Mouse (Mus musculus): ENCODE results near the gene Gm6583.
"Not testable (repeated sequence)": the region's sequence is repeated elsewhere in the genome, so short reads cannot be mapped to it uniquely, and the experiment has no call there.

The Gm6583 gene

DNA sequence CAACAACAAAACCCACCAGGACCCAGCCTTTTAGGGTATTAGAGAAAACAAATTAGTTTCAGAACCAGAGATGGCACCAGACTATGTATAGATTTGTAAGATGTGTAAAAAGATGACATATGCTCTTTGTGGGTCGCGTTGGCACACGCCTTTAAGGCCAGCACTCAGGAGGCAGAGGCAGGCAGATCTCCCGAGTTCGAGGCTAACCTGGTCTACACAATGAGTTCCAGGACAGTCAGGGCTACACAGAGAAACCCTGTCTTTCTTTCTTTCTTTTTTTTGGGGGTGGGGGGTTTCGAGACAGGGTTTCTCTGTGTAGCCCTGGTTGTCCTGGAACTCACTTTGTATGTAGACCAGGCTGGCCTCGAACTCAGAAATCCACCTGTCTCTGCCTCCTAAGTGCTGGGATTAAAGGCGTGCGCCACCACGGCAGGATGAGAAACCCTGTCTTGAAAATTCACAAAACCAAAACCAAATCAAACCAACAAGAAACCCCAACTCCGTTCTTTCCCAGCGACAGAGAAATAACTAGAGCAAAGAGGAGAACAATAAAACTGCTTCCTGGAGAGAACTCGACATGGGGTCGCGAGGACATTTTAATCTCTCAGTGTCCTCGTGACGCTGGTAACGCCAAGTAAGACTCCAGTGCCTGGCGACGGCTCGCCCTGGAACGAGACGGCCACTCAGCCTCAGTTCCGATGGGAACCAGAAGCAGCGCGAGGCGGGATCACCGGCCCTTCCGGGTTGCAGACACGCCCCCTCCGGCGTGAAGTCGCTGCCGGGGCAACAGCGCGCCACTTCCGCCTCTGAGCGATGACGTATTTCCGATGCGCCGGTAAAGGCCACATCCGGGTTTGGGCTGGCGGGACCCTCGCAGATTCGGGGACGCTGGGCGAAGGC lies 30.0 kb downstream of the Gm6583 start, which contains the start of gene Tfip11:
TSS of gene Tfip11 (plus strand) at position 813 of the 900 bp plus-strand sequence.
- in situ Hi-C loops (cut with MboI; ENCODE audit: low sequenced_read_pairs), result loop anchor here (10.0 kb wide), 1 partner anchor 81 kb away; no protein-coding TSS in a partner anchor

DNA sequence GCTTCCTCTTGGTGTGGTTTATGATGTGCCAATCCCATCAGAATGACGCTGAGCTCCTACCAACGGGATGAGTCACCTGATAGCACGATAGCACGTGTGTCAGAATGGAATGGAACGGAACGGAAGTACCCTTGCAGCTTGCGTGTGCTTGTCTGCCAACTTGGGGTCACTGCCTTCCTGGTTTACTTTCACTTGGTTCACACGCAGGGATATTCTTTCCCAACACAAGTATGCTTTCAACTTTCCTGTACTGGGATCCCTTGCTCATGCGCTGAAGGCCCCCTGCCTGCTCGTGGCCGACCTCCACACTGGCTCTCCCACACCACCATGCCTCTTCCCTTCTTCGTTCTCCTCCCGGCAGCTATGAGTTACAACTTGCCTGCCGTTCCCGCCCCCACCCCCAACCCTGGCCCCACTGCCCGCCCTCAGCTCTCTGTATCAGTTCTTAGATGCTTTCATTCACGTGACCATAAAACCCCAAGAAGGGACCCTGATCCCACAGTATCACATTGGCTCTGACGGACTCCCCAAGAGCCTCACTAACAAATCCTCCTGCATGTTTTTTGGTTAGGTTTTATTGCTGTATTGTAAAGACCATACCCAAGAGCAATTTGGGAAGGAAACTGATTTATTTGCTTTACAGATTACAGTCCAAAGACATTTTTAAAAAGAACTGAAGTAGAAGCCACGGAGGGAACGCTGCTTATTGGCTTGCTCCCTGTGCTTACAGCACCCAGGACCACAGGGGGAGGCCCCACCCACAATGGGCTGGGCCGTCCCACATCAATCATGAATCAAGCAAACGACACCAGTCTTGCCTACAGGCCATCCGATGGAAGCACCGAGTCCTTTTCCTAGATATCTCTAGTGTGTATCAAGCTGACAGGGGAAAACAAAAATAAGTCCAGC lies 30.9 kb downstream of the Gm6583 start:
- in situ Hi-C loops (cut with MboI; ENCODE audit: low sequenced_read_pairs), result loop anchor here (10.0 kb wide), 1 partner anchor 80 kb away; no protein-coding TSS in a partner anchor

DNA sequence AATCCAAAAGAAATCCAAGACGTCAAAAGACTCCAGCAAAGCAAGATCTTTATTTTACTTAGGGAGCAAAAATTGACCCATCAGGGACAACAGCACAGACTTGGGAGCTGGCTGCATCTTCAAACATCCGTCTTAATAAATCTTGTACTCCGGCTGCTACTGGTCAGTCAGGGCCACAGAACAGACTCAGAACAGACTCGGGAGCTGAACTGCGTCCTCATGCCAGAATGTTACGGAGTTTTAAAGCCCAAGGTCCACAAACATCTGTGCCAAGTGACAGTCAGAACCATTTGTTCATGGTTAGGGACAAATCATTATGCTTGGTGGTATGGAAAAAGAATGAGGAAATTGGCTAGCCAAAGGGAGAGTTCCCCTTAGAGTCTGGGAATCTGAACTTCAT lies 32.6 kb downstream of the Gm6583 start:
- in situ Hi-C loops (cut with MboI; ENCODE audit: low sequenced_read_pairs), result loop anchor here (10.0 kb wide), 1 partner anchor 78 kb away; no protein-coding TSS in a partner anchor

DNA sequence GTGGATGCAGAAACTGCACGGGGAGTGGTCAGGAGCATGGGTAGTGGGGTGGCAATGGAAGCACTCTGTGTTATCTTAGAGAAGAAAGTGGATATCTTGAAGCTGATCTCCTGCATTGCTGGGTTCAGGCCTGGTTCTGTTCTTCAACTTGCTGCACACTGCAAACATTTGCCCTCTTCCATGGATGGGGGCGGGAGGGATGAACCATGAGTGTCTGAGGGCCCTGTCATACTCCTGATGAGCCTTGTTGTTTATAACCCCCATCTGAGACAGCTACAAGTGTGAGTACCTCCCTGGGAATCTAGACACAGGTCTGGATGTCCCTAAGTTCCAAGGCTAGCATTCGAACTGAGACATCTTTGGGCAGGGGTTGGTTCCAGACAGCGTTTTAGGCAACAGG lies 34.5 kb downstream of the Gm6583 start:
- in situ Hi-C loops (cut with MboI; ENCODE audit: low sequenced_read_pairs), result loop anchor here (10.0 kb wide), 1 partner anchor 77 kb away; no protein-coding TSS in a partner anchor

DNA sequence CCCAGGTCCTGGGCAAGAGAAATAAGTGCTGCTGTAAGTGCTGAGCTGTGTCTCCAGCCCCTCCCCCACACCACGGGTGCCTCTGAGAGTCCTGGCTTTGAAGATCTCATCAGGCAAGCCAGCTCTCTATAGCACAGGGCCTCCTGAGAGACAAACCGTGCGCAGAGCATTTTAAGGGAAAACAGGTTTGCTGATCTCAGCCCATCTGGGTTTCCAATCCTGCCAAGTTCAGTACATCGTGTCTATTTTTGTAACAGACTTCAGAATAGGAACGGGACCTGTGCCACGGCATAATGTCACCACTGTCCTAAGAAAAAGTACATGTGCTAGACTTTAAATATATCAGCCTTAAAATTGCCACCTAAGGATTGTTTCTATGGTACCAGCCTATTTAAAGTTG lies 34.9 kb downstream of the Gm6583 start:
- in situ Hi-C loops (cut with MboI; ENCODE audit: low sequenced_read_pairs), result loop anchor here (10.0 kb wide), 1 partner anchor 76 kb away; no protein-coding TSS in a partner anchor

DNA sequence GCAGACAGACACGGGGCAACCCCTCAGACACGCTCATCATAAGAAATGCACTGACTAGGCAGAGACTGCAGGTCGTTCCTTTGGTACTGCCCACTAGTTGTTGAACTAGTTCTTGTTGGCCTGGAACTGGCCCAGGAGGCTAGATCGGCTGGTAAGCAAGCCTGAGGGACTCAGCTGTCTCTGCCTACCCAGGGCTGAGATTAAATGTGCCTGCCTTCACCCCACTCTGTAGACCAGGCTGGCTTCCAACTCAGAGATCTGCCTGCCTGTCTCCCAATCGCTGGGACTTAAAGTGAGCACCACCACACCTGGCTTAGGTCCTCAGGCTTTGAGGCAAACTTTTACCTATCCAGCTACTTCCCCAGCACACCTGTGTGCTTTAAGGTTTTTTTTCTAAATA lies 35.5 kb downstream of the Gm6583 start:
- in situ Hi-C loops (cut with MboI; ENCODE audit: low sequenced_read_pairs), result loop anchor here (10.0 kb wide), 1 partner anchor 76 kb away; no protein-coding TSS in a partner anchor

DNA sequence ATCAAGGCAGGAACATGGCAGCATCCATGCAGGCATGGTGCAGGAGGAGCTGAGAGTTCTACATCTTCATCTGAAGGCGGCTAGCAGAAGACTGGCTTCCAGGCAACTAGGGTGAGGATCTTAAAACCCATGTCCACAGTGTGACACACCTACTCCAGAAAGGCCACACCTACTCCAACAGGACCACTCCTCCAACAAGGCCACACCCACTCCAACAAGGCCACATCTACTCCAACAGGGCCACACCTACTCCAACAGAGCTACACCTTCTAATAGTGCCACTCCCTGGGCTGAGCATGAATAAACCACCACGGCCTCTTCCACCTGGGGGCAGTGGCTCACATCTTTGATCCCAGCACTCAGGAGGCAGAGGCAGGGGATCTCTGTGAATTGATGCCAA lies 36.5 kb downstream of the Gm6583 start:
- in situ Hi-C loops (cut with MboI; ENCODE audit: low sequenced_read_pairs), result not testable (repeated sequence)

DNA sequence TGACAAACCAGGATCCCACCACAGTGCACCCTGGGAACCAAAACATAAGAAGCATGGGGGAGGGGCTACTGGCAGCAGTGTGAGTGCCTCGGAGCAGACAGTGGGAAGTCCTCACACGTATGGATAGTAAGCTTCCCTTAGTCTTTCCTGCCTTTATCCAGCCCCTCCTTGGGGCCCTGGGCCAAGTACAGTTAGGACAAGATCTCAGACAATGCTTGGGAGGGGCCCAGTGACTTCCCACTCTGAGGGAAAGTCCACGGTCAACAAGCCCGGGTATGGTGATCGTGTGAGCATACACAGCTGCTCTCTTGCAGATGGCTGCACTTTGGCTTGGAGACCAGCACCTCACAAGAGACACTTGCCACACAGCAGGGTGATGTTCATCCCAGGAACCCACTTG lies 38.5 kb downstream of the Gm6583 start:
- in situ Hi-C loops (cut with MboI; ENCODE audit: low sequenced_read_pairs), result no loop called here

DNA sequence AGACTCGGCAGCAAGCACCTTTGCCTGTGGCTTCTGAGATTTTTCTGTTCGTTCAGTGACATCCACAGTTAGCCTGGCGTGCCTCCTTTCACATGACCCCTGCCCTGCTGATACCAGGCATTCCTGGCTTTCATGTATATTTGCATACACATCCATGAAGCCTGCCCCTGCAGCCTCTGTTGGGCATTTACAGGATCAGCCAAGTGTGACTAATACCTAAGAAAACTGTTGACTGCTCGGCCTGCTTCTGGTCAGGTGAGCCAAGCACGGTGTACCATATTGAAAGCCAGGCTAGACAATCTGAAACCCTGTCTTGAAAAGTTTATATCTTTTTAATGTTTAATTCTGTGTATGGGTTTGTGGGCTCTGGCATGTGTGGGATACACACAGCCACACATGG lies 39.4 kb downstream of the Gm6583 start:
- in situ Hi-C loops (cut with MboI; ENCODE audit: low sequenced_read_pairs), result no loop called here

DNA sequence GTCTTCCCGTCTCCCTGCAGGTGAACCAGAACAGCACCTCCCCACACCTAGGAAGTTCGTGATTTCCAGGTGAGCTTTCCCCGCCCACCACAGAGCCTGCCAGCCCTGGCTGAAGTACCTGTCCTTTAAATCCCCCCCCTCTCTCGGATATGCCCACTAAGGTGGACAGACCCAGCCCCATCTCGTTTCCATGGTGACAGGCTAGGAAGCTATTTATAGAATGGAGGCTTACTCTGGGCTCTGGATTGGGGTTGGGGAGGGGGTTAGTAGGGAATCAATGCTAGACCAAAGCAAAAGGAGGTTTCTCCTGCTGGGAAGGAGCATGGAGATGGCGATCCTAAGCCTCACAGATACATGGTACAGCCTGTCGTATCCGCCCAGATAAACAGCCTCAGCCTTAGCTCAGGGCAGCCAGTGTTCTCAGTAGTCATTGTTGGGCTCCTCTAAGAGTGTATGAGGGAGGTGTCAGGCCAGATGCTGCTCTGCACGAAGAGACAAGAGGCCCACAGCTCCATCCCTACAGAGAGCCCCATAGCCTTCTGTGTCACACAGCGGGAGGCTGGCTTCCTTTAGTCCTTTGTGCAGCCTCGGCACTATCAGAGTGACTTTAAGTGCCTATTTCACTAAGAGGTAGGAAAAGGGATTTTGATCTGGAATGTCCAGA lies 42.5 kb downstream of the Gm6583 start:
- in situ Hi-C loops (cut with MboI; ENCODE audit: low sequenced_read_pairs), result no loop called here

DNA sequence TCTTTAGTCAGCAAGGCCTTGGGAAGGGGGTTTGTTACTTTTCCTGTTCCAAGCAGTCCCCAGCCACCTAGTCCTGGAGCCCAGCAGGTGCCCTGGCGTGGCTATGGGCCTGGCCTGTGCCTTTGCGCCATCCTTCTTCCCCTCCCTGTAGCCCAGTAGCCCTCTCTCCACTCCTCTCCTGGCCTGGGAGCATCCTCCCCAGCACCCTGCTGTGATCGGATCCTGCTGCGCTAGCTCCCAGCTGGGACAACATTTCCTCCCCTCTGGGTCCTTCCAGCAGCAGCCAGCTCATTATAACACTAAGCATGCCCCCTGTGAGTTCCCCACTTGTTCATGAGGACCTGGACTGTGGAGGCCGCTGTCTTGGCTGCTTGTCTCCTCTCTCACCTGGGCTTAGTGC lies 50.0 kb downstream of the Gm6583 start:
- in situ Hi-C loops (cut with MboI; ENCODE audit: low sequenced_read_pairs), result no loop called here
